Mouse (Mus musculus) limb, embryonic 10.5 days (tissue): ENCODE results near the gene Ces1e. TPM values are rescaled to one million over a fixed set of nuclear protein-coding genes. Genes with fewer than 3 reads are reported as not detected.
"Not testable (repeated sequence)": the region's sequence is repeated elsewhere in the genome, so short reads cannot be mapped to it uniquely, and the experiment has no call there.

ENCODE experiments used
- DNase-seq: peaks from one replicate; pipeline ENCODE4 v3.0.0-alpha.2; 2017; ENCODE audit warnings: low spot score
- H3K27ac ChIP-seq: fragments of 300-500 bp; sonication (generic); 2 replicates; pipeline ENCODE4 v1.5.1; 2016; ENCODE audit warnings: mild to moderate bottlenecking
- H3K27me3 ChIP-seq: fragments of 300-500 bp; sonication (generic); 2 replicates; pipeline ENCODE4 v1.6.1; 2016; ENCODE audit warnings: low read depth, mild to moderate bottlenecking; ENCODE audit not compliant: poor library complexity, severe bottlenecking
- H3K36me3 ChIP-seq: fragments of 300-500 bp; sonication (generic); 2 replicates; pipeline ENCODE4 v1.6.1; 2016; ENCODE audit warnings: mild to moderate bottlenecking, moderate library complexity
- H3K4me1 ChIP-seq: fragments of 300-500 bp; sonication (generic); 2 replicates; pipeline ENCODE4 v1.6.1; 2016
- H3K4me3 ChIP-seq: fragments of 300-500 bp; sonication (generic); 2 replicates; pipeline ENCODE4 v1.5.1; 2016; ENCODE audit warnings: mild to moderate bottlenecking, moderate library complexity
- H3K9me3 ChIP-seq: fragments of 300-500 bp; sonication (generic); replicated peaks from 2 replicates; pipeline ENCODE4 v1.6.1; 2016; ENCODE audit warnings: mild to moderate bottlenecking
- WGBS: fragments of 180-500 bp; shearing (Covaris S2); methylation state at CpG from one replicate; pipeline ENCODE4 v1.1.7; 2016; 5-methylcytosine and 5-hydroxymethylcytosine counted together
- polyA plus RNA-seq: library from polyadenylated mRNA; unstranded; fragments of >200 nt; fragmentation: Nextera tagmentation; extraction: Ambion mirVana; gene quantifications from 2 replicates; pipeline ENCODE4 v1.2.1, GENCODE M21; 2016

The Ces1e gene
- polyA plus RNA-seq, 1 experiment from 2014 or later: not detected

DNA sequence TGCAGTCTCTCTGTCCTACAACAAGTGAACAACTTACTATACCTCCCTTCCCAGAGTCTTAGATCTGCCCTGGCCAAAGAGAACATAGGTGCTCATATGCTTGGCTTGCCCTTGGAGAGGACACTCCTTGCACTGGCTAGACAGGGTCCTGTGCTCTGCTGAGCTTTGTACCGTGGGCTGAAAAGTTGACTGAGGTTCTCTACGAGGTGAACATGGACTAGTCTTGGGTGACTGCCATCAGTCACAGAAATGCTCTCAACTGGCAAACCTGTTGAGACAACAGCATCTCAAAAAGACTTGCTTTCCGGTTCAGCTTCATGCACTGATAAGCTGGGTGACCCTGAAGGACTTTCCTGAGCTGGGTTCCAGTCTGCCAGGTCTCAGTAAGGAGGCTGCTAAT lies 7.5 kb downstream of the Ces1e start:
- no peaks in the 10 kb centered on the region for H3K4me1 ChIP-seq
- DNase-seq: no peak
- no peak overlapping the region for H3K4me3 ChIP-seq
- whole genome bisulfite sequencing: 89% methylated on average over 3 of the region's 3 CpGs
- no peaks in the 10 kb centered on the region for H3K27me3 ChIP-seq
- H3K9me3 ChIP-seq: no peaks in the 10 kb centered on the region
- no peak overlapping the region for H3K27ac ChIP-seq
- no peaks in the 10 kb centered on the region for H3K36me3 ChIP-seq

- H3K4me1 ChIP-seq: no peaks in the 10 kb centered on the region
- H3K4me3 ChIP-seq: no peak overlapping the region
- no peaks in the 10 kb centered on the region for H3K27me3 ChIP-seq
- no peak for DNase-seq
- 86% methylated on average over 4 of the region's 4 CpGs for WGBS
- no peaks in the 10 kb centered on the region for H3K36me3 ChIP-seq
- H3K27ac ChIP-seq: no peak overlapping the region
- H3K9me3 ChIP-seq: no peaks in the 10 kb centered on the region
These were observed 11.6 kb downstream of the Ces1e start for GRCm38 (mm10) chr8:93217867-93218266.

GRCm38 (mm10) chr8:93217375-93217774 lies 12.0 kb downstream of the Ces1e start:
- no peaks in the 10 kb centered on the region for H3K36me3 ChIP-seq
- H3K9me3 ChIP-seq: no peaks in the 10 kb centered on the region
- no peak overlapping the region for H3K27ac ChIP-seq
- no peak for DNase-seq
- no peak overlapping the region for H3K4me3 ChIP-seq
- H3K27me3 ChIP-seq: no peaks in the 10 kb centered on the region
- no peaks in the 10 kb centered on the region for H3K4me1 ChIP-seq
- WGBS: 89% methylated on average over 1 of the region's 1 CpGs

DNA sequence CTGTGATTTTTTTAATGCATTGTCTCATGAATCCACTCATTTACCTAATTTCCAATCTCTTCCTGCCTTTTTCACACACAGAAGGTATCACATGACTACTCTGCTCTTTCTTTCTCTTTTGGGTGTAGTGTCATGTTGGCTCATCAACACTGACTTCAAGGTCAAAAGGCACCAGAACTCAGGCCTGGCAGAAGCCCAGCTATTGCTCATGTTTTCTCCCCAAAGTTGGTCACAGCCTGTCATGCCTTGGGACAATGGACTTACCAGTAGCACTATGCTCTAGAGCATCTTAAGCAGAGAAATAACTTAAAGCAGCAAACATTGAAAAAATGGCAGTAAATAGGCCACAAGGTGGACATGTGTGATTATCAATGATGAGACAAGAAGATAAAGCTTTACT lies 18.3 kb downstream of the Ces1e start:
- Histone ChIP-seq H3K36me3 (no peaks in the 10 kb centered on the region), H3K27me3 (no peaks in the 10 kb centered on the region), H3K4me3 (no peak overlapping the region), H3K4me1 (no peaks in the 10 kb centered on the region), H3K27ac (no peak overlapping the region), H3K9me3 (no peaks in the 10 kb centered on the region)
- no peak for DNase-seq

- DNase-seq, H3K27ac ChIP-seq, H3K27me3 ChIP-seq, H3K9me3 ChIP-seq, H3K36me3 ChIP-seq, H3K4me3 ChIP-seq, H3K4me1 ChIP-seq: not testable (repeated sequence)
- WGBS: 87% methylated on average over 7 of the region's 7 CpGs
These were observed 30.3 kb downstream of the Ces1e start for GRCm38 (mm10) chr8:93199146-93199545.

DNA sequence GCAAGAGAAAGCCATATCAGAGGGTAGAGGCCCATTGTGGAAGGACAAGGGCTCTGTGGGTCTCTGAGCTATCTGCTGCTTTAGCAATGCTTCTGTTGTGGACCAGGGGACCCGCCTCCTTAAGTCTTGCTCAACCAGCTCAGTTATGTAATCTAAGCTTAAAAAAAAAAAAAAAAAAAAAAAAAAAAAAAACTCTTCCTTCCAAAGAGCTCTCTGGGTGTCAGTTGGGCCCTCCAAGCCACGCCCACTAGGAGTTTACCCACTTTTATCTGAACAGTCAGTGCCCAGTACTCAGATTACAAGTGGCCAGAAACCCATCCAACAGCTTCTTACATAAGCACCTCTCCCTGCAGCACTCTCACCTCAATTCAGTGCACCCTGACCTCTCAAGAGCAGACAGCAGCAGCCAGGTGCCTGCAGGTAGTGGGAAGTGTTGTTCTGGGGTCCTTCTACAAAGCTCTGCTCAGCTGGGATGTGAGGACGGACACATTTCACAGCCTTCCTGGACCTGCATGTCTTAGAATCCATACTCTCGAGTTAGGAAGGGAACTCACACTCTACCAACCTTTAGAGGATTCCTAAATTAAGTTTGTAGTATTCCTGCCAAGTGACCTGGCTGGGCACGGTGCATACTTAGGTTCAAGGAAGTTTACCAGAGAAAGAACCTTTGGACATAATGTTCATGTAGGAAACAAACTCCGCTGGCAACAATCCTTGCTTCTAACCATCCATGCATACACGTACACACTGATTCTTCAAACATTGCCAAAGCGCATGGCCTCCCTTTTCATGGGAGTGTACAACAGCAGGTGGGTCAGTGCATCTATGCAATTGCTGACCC lies 31.5 kb downstream of the Ces1e start, which contains the start of gene Ces1d:
Gene Ces1d, minus strand, starts transcription at position 154 of the 841 bp plus-strand sequence.
- Histone ChIP-seq H3K27me3 (no peaks in the 10 kb centered on the region), H3K4me3 (no peak within 1 kb of the TSS), H3K9me3 (no peaks in the 10 kb centered on the region), H3K4me1 (no peaks in the 10 kb centered on the region), H3K36me3 (no peaks in the 10 kb centered on the region), H3K27ac (no peak within 1 kb of the TSS)
- WGBS: 86% methylated on average over 8 of the region's 8 CpGs
- DNase-seq: no peak

- no peak overlapping the region for H3K4me3 ChIP-seq
- H3K27me3 ChIP-seq: no peaks in the 10 kb centered on the region
- no peaks in the 10 kb centered on the region for H3K9me3 ChIP-seq
- H3K4me1 ChIP-seq: no peaks in the 10 kb centered on the region
- H3K27ac ChIP-seq: no peak overlapping the region
- H3K36me3 ChIP-seq: no peaks in the 10 kb centered on the region
- WGBS: 88% methylated on average over 5 of the region's 5 CpGs
- DNase-seq: no peak
These were observed 33.0 kb downstream of the Ces1e start for GRCm38 (mm10) chr8:93196436-93196835.

GRCm38 (mm10) chr8:93180581-93181129 lies 48.8 kb downstream of the Ces1e start:
- no peak for DNase-seq
- Histone ChIP-seq H3K9me3 (no peaks in the 10 kb centered on the region), H3K27me3 (no peaks in the 10 kb centered on the region), H3K4me1 (peaks cover 13% of the 10 kb centered on the region), H3K27ac (no peak overlapping the region), H3K4me3 (no peak overlapping the region), H3K36me3 (no peaks in the 10 kb centered on the region)
- 81% methylated on average over 4 of the region's 4 CpGs for WGBS

GRCm38 (mm10) chr8:93176593-93176992 lies 52.8 kb downstream of the Ces1e start:
- Histone ChIP-seq H3K36me3 (no peaks in the 10 kb centered on the region), H3K27ac (no peak overlapping the region), H3K27me3 (no peaks in the 10 kb centered on the region), H3K4me3 (no peak overlapping the region), H3K9me3 (no peaks in the 10 kb centered on the region), H3K4me1 (peaks cover 13% of the 10 kb centered on the region)
- DNase-seq: no peak
- WGBS: 58% methylated on average over 1 of the region's 1 CpGs

DNA sequence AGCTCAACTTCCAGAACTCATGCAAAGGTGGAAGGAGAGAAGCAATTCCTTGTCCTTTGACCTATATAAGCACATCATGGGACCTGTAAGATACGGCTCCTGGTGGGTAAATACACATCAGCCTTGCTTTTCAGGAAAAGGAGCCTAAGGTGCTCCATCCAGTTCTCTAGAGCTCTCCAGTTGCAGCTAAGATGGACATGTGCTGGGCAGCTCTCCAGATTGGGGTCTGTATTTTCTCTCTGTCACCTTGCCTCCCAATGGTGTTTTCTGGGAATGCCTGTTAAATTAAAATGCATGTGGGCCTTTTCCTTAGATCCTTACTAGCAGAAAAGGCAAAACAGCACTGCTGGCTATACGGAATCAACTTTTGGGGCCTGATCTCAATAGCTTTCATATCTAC lies 54.9 kb downstream of the Ces1e start:
- H3K4me3 ChIP-seq: no peak overlapping the region
- DNase-seq: no peak
- H3K9me3 ChIP-seq: no peaks in the 10 kb centered on the region
- H3K27me3 ChIP-seq: no peaks in the 10 kb centered on the region
- 83% methylated on average over 2 of the region's 2 CpGs for WGBS
- no peaks in the 10 kb centered on the region for H3K36me3 ChIP-seq
- H3K4me1 ChIP-seq: peaks cover 13% of the 10 kb centered on the region
- H3K27ac ChIP-seq: no peak overlapping the region

- Histone ChIP-seq H3K9me3 (no peaks in the 10 kb centered on the region), H3K27me3 (no peaks in the 10 kb centered on the region), H3K36me3 (no peaks in the 10 kb centered on the region), H3K4me1 (peaks cover 11% of the 10 kb centered on the region), H3K4me3 (no peak overlapping the region), H3K27ac (no peak overlapping the region)
- DNase-seq: no peak
- 57% methylated on average over 1 of the region's 1 CpGs for WGBS
These were observed 57.4 kb downstream of the Ces1e start for GRCm38 (mm10) chr8:93171846-93172590.

GRCm38 (mm10) chr8:93163363-93163762 lies 66.1 kb downstream of the Ces1e start:
- DNase-seq: no peak
- H3K4me1 ChIP-seq: no peaks in the 10 kb centered on the region
- H3K27me3 ChIP-seq: no peaks in the 10 kb centered on the region
- H3K27ac ChIP-seq: no peak overlapping the region
- WGBS: 93% methylated on average over 1 of the region's 1 CpGs
- no peaks in the 10 kb centered on the region for H3K9me3 ChIP-seq
- no peaks in the 10 kb centered on the region for H3K36me3 ChIP-seq
- H3K4me3 ChIP-seq: no peak overlapping the region

GRCm38 (mm10) chr8:93151401-93151800 lies 78.0 kb downstream of the Ces1e start:
- Histone ChIP-seq H3K4me1 (no peaks in the 10 kb centered on the region), H3K27ac (no peak overlapping the region), H3K27me3 (no peaks in the 10 kb centered on the region), H3K36me3 (no peaks in the 10 kb centered on the region), H3K9me3 (no peaks in the 10 kb centered on the region), H3K4me3 (no peak overlapping the region)
- DNase-seq: no peak
- 96% methylated on average over 1 of the region's 1 CpGs for WGBS
